Mouse (Mus musculus) ES-Bruce4 (cell line): ENCODE measurements around the gene Plb1.

Experiments
- CTCF ChIP-seq: IDR thresholded peaks from one replicate; pipeline ENCODE4 v1.8.1; 2011; ENCODE audit warnings: low read depth, low read length
- EP300 ChIP-seq: IDR thresholded peaks from 2 replicates; pipeline ENCODE4 v1.6.1; 2011; ENCODE audit warnings: low read depth, low read length; ENCODE audit not compliant: insufficient read depth

- TF ChIP-seq CTCF (no peak), EP300 (no peak)
Observed at GRCm38 (mm10) chr5:32283457-32283856, 50.9 kb downstream of the Plb1 start.
